Mouse (Mus musculus) kidney, postnatal 10 days (tissue): ENCODE data around the gene Wfdc13.

ENCODE experiments used
- DNase-seq: peaks from one replicate; pipeline ENCODE4 v3.0.0; 2021; ENCODE audit warnings: mixed read lengths

Wfdc13 gene

DNA sequence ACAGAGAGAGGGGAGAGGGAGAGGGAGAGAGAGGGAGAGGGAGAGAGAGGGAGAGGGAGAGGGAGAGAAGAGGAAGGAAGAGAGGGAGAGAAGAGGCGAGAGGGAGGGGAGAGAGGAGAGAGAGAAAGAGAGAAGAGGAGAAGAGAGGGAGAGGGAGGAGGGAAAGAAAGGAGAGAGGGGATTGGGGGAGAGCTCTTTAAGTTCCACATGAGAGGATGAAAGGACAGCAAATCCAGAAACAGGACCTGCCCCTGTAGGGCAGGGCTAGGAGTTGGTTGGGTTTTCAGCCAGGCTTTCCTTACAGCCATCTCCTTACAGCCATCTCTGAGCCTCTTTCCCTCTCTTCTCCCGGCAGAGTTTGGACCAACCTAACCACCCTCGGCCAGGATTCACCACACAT, at the start of gene Wfdc13:
Gene Wfdc13, plus strand, starts transcription at position 301 of the 400 bp plus-strand sequence.
- no peak for DNase-seq

DNA sequence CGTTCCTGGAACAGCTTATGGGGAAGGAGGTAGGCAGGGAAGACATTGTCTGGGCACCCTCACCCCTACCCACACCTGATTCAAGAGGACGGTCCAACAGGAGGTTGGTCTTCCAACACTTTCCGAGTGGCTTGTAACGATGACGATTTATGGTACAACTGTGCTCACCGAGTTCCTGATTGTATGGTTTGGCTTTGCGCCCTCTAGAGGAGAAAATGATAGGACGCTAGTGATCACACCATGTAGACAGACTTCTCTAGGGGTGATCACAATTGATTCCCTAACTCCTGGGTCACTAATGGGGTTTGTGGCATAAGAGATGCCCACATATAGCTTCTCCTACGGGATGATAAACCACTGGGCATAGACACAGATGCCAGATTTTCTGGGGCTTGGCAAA, 49.6 kb upstream of the Wfdc13 start:
- DNase-seq = no peak

DNA sequence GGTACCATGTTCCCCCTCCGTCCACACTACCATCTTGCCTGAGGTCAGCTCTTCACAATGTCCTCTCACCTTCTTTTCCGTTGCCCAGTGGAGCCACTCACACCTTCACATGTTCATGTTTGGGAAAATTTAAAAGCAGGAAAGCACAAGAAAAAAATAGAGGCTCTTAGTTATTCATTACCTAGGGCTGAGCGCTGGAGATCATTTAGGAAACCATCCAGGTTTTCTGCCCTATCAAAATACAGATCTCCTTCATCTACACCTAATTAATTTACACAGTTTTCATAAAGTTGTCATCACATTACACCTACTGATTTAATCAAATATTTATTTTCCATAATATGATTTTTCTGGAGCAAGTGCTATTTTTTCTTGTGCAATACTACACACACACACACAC, 46.2 kb upstream of the Wfdc13 start, which contains the start of gene Wfdc16:
Gene Wfdc16, minus strand, starts transcription at position 101 of the 400 bp plus-strand sequence.
- no peak for DNase-seq

DNA sequence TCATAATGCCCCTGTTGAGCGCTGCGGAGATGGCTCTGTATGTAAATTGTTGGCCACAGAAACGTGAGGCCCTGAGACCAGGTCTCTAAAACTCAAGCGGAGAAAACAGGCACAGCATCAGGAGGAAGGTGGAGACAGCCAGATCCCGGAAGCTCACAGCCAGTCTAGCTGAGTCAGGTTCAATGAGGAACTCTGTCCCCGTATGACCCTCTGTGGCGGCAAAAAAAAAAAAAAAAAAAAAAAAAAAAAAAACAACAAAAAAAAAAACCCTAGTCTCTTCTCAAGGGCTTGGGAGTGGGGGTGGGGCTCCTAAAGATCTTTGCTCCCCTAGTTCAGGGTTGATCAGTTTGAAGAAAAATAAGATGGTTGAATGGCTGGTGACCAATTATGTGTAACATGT, 43.8 kb upstream of the Wfdc13 start:
- peak; percentile 14 for DNase-seq

DNA sequence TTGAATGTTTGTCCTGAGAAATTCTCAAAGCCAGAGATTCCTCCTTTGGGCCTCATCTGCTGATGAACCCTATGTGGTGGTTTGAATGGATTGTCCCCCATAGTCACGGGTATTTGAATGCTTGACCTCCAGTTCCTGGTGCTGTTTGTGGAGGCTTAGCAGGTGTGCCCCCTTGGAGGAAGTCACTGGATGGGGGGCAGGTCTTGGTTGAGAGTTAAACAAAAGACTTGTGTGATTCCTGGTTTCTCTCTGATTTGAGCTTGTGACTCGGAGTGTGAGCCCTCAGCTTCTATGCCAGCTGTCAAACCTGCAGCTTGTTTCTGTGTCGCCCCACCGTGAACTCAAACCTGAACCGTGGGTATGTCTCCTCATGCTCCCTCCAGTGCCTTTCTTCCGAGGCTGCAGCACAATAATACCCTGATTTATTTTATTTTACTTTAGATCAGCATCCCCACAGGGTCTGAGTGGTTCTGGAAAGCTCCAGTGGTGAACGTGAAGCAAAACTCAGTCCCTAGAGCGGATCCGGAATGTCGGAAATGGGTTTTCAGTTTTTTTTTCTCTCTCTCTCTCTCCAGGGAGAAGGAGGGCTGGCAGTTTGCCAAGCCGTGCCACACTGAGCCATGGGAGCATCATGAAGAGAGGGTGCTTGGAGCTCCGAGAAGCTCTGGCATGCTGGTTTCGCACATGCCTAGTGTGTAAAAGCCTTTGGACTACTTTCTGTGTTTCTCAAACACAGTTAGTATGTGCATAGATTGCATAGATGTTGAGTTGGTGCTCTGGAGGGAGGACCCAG, 42.8 kb upstream of the Wfdc13 start:
- DNase-seq = peak; percentile 43

DNA sequence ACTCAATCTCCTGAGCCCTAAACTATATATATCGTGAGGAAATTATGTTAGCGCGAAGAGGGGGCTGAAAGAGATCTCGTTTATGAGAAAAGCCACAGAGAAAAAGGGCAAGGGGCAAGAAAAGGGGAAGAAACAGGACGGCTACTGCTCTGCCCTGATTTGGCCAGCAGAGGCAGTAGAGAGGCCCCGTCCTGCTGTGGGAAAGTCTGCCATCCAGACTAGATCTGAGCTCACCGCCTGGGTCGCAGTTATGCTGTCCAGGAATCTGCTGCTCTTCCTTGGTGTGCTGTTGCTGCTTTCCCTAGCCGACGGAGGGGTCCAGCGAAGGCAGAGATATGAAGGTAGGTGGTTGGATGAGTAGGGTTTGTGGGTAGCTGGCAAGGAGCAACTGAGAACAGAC, 29.0 kb upstream of the Wfdc13 start, which contains the start of gene Wfdc10:
Gene Wfdc10, plus strand, starts transcription at position 189 of the 400 bp plus-strand sequence.
- peak; percentile 71 for DNase-seq

DNA sequence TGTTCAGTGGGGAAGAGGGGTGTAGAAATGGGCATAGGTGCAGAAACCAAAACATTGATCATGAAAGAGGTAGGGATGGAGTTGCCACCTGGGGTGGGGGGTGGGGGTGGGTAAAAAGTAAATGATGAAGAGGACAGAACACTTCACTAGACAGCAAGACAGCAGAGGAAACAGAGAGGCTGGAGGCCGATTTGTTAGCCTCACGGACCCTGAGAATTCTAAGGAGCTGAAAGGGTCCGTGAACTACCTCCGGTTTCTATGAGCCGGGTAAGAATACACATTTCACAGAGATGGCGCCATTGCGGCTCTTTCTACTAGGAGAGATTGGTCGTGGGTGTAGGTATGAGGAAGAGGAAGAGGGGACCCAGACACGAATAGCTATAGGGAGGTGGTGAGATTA, 28.4 kb upstream of the Wfdc13 start, which contains the start of gene Wfdc9:
Gene Wfdc9, minus strand, starts transcription at position 101 of the 400 bp plus-strand sequence.
- no peak for DNase-seq

DNA sequence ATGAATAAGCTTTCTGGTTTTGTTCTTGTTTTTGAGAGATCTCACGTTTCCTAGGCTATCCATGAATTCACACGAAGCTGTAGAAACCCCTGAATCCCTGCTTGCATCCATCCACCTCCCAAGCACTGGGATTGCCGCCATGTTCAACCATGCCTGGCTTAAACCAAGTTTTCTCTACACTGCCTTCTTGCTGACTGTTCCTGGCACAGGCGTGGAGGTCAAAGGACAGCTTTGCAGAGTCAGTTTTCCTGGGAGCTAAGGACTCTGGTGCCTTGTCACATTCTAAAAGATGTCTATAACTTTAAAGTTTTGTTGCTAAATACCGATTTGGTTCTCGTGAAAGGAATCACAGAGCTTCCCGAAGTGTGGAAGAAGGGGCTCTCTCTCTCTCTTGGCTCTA, 20.1 kb upstream of the Wfdc13 start:
- no peak for DNase-seq

DNA sequence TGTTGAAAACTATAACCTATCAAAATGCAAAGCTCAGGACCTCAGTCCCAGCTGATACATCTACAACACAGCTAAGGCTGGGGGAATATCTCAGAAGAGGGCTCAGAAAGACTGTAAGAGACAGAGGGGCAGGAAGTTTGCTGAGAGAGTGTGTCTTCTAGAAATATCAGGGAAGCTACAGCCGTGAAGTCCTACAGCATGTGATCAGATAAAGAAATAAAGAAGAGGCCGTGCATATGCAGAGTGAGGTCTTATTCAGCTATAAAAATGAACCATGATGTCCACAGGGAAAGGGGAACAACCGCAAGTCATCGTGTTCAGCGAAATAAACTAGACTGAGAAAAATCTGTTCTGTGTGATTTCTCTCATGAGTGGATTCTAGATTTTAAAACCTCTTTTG, 14.6 kb upstream of the Wfdc13 start:
- no peak for DNase-seq

DNA sequence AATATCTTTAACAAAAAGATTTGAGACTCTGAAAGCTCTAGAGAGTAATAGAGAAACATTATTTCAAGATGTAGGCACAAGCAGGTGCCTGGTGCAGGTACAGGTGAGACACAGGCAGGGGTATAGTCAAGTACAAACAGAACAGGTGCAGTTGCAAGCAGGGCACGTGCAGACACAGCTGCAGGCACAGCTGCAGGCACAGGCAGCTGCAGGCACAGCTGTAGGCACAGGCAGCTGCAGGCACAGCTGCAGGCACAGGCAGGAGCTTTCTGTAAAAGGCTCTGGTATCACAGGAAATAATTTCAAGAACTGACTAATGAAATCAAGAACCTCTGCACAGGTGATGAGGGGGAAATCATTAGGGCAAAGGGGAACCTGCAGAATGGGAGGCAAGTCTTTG, 14.0 kb upstream of the Wfdc13 start:
- no peak for DNase-seq

DNA sequence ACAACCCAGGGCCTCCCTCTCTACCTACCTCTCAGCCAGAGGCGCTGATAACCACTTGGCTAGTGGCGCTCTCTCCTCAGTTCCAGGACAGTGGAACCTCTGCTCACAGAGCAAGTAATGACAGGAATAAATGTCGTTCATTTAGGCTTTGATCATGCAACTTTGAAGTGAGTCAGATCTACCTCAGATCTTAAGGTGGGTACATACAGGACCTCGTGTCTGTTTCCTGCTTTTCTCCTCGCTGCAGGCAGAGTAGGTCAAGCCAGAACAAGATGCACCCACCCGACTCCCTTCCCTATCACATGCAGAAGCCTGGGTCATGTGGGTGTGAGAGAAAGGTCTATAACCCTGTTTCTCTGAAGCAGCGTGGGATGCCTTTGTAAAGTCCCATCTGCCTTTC, 10.9 kb upstream of the Wfdc13 start, which contains the start of gene Wfdc11:
Gene Wfdc11, minus strand, starts transcription at position 101 of the 400 bp plus-strand sequence.
- DNase-seq = no peak

DNA sequence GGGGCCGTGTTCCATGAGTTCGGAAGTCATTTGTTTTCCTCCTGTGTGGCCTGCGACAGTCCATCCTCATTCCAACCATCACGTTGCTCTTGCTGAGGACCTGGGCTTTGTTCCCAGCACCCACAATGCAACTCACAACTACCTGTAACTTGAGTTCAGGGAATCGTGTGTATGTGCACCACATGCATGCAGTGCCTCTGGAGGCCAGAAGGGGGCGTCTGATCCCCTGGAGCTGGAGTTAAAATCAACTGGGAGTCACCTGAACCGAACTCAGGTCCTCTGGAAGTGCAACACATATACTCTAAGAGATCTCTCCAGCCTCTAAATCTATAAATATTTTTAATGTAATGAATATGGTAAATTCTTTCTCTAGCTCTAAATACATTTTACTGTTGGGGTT, 8.8 kb upstream of the Wfdc13 start:
- DNase-seq = no peak

DNA sequence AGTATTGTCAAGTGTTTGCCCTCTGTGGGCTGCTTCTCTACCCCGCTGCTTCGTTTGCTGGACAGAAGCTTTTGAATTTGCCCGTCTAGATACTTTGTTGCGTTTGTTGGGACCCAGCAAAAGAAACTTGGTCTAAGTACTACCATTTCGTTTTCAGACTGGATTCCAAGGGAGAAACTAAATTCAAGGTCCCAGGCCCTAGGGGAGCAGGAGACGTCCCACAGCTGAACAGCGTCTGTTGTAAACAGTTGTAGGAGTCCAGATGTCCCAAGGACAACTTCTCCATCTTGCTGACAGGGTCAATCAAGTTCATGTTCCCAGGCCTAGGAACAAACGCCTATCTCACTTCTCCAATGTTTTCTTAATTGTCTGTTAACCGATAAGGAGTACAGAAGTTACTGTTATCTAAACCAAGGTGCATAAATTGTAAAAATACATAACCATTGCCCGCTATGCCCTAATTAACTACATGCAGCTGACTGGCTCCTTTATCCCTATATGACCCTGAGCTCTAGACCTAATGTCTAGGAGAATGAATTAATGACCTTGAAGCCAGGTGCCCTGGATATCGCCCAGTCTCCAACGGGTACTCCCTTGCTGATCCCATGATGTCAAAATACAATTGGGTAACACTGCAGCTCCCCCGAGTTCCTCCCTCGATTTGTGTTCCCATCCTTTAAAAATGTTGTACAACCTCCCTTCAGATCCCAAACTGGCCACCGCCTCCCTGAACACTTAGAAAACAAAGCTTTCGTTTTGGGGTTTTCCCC, 7.8 kb upstream of the Wfdc13 start:
- DNase-seq = no peak

DNA sequence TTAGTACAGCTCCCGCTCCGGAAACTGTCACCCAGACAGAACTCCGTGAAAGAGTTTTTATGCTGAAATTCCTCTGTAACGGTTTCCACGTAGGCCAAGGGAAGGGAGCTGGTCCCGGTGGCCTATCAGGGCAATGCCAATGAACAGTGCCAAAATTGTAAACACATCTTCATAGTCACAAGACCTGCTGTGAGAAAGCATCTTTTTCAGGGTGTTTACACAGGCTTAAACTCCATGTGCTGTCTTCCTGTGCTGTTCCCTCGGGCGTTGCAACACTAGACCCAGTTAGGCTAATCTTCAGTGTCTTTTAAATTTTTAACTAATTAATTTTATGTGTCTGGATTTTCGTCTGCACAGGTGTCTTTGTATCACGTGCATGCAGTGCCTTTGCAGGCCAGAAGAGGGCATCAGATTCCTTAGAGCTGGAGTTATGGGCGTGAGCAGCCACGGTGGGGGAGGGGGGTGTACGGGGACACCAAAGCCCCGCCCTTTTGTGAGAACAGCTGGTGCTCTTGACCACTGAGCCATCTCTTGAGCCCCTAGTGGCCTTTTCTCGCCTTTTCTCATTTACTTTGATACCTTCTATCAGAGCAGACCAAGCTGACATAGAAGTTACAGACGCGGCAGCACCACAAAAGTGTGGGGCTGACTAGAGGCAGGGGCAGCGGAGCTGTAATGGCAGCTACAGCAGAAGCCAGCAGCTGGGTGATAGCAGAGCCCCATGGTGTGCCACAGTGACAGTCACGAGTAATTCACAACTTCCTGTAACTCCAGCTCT, 5.9 kb upstream of the Wfdc13 start:
- peak; percentile 91 for DNase-seq

DNA sequence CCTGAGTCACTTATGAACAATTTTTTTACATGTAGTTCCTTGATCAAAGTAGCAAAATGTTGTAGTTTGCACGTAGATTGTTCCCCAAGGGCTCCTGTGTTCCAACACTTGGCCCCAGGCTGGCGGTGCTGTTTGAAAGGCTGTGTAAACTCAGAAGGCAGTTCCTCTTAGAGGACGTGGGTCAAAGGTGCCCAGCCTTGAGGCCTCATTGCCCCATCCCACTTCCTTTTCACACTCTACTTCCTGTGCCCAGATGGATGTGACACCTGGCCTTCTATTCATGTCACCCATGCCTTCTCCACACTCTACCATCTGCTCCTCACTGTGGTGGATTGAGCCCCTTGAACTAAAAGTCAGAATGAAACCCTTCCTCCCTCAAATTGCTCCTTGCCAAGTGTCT, 5.0 kb upstream of the Wfdc13 start:
- DNase-seq = no peak

DNA sequence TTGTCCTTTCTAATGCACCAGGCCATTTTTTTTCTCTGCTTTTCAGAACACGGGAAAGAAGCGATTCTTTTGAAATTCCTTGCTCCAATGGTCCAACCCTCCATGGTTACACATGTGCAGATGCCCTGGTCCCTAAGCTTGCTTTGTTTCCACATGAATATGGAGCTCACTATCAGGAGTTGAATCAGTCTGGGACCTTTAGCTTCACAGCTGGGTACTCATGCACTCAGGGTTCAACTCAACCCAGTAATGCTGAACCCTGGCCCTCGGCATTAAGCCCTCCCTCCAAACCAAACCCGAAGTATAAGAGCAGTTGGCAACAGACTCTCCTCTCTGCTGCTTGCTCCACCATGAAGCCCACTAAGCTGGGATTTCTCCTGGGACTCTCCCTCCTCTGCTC, 13.3 kb downstream of the Wfdc13 start, which contains the start of gene Spint4:
Gene Spint4, plus strand, starts transcription at position 301 of the 400 bp plus-strand sequence.
- DNase-seq = no peak

DNA sequence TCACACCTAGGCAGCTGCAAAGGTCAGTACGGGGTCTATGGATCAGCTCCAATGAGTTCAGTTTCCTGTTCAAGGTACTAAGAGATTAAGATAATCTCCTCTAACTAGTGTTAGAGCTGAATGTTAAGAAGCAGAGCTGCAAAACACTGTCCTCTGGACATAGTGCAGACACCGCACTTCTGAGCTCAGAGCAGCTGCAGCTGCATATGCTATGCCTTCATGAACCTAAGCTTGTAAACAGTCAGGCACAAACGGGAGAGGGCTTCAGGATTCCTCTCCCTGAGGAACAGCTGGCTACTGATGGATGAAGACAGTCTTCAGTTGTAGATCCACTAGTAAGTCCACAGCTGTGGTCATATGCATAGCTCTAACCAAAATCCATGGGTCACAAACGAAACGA, 16.1 kb downstream of the Wfdc13 start:
- no peak for DNase-seq

DNA sequence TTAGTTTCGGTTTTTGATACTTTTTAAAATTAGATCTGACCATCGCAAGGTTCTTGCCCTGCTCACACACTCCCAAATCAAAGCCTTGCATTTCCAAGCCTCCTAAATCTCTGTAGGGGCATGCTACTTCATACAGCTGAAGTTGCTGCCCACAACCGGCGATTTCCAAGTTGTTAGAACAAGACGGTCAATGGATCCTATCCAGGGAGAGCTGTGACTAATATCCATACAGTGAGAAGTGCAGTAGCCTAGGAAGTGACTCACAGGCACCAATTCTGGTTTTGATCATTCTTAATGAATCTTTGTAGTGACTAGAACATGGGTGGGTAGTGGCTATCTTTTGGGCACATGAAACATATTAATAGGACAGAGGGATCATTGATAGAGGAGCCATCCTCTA, 16.9 kb downstream of the Wfdc13 start:
- DNase-seq = no peak

DNA sequence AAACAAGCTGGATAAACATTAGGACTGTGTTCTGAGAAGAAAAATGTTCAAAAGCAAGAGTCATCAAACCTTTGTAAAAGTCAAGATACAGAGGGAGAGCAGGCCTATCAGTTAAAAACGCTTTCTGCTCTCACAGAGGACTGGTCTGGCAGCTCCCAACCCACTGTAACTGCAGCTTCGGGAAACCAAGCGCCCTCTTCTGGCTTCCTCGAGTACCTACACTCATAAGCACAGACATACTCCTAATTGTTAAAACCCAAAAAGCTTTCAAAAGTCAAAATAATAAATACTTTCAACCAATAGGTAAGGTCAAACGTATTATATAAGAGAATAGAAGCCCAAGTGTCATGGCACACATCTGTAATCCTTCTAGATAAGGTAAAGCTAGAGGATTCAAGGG, 19.3 kb downstream of the Wfdc13 start:
- DNase-seq = no peak

DNA sequence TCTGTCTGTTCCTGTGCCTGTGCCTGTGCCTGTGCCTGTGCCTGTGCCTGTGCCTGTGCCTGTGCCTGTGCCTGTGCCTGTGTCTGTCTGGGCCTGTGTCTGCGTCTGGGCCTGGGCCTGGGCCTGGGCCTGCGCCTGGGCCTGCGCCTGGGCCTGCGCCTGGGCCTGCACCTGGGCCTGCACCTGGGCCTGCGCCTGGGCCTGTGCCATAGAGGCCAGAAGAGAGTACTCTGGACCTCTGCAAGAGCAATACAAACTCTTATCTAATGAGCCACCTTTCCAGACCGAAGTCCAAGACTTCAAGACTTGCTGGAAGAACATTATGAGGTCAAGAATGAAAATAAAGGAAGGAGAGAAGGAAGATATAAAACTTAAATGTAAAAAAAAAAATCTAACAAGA, 20.4 kb downstream of the Wfdc13 start:
- no peak for DNase-seq

DNA sequence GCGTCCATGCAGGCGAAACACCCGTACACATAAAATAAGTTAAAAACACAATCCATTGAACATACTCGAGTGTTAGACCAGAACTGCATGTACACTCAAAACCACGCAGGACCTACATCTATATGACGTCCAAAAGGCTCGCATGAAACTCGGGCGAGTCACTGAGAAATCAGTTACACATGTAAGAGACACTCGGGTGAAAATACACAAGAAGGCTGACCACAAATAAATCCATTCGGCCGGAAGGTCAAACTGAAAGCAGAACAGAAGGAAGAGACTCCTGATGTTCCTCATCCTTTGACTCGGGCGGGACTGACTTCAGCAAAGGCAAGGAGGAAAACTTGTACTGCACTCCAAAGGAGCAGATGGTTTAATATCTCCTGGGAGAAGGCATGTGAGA, 21.1 kb downstream of the Wfdc13 start:
- DNase-seq = no peak

DNA sequence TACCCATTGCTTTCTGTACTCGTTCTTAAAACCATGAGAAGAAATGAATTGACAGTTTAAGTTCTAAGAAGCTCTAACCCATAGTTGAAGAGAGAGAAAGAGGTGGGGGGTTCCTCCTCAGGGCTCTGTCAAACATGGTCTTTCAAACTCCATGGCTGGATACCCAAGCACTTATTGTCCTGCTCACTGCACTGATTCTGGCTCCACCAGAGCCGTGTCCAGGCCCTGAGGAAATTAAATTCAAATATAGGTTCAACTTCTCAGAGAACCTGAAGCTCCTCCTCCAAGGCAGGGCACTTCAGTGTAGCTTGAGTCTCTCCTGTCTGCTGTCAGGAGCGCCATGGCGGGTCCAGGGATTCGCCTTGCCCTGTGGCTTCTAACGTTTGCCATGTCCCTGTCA, 30.1 kb downstream of the Wfdc13 start, which contains the start of gene Spint5:
Gene Spint5, plus strand, starts transcription at position 301 of the 400 bp plus-strand sequence.
- no peak for DNase-seq
